Mouse (Mus musculus): ENCODE measurements around the gene Smoc2. TPM values are rescaled to one million over a fixed set of nuclear protein-coding genes. Genes with fewer than 3 reads are reported as not detected.

Gene Smoc2
- total and polyA plus RNA-seq, 3 experiments, result 36.5 to 55.4 (median 54.9) TPM

GRCm38 (mm10) chr17:14249595-14249994, 29.7 kb upstream of the Smoc2 start:
- Histone ChIP-seq H3K4me3 (no peak overlapping the region), H3K9ac (ENCODE audit: low read depth, low read length) (no peak overlapping the region), H3K27ac (no peak overlapping the region), H3K79me2 (replicated peaks; ENCODE audit: control insufficient read depth, insufficient read depth, low read length) (no peaks in the 10 kb centered on the region), H3K27me3 (ENCODE audit: control insufficient read depth, insufficient read depth, low read length) (no peaks in the 10 kb centered on the region), H3K36me3 (ENCODE audit: control insufficient read depth, insufficient read depth, low read length) (no peaks in the 10 kb centered on the region), H3K4me1 (ENCODE audit: control insufficient read depth, insufficient read depth, low read length) (no peaks in the 10 kb centered on the region; the same call in 1 of the 2 replicates)
- 39% methylated on average over 4 of the region's 4 CpGs for WGBS
- DNase-seq, result peak; percentile 66 to 70
- intact Hi-C loops (cut with DNase I), result no loop called here
- no peak for TF ChIP-seq CTCF (IDR thresholded peaks at IDR 0.05)
- TF ChIP-seq EP300 (IDR thresholded peaks at IDR 0.05; ENCODE audit: insufficient read depth, low read depth, low read length), result no peak
- no peak for TF ChIP-seq POLR2A (IDR thresholded peaks at IDR 0.05; ENCODE audit: insufficient read depth, low read depth, low read length)

- H3K36me3 ChIP-seq (ENCODE audit: control insufficient read depth, insufficient read depth, low read length), result no peaks in the 10 kb centered on the region
- no peak overlapping the region for H3K4me3 ChIP-seq
- H3K9ac ChIP-seq (ENCODE audit: low read depth, low read length), result no peak overlapping the region
- H3K4me1 ChIP-seq (ENCODE audit: control insufficient read depth, insufficient read depth, low read length), result no peaks in the 10 kb centered on the region
- WGBS, result 55% methylated on average over 8 of the region's 8 CpGs
- peak in 1 of 2 experiments; percentile 11 for DNase-seq
- intact Hi-C loops (cut with DNase I), result no loop called here
- H3K79me2 ChIP-seq (replicated peaks; ENCODE audit: control insufficient read depth, insufficient read depth, low read length), result no peaks in the 10 kb centered on the region
- H3K27me3 ChIP-seq (ENCODE audit: control insufficient read depth, insufficient read depth, low read length), result no peaks in the 10 kb centered on the region
- no peak for TF ChIP-seq EP300 (IDR thresholded peaks at IDR 0.05; ENCODE audit: insufficient read depth, low read depth, low read length)
- no peak for TF ChIP-seq CTCF (IDR thresholded peaks at IDR 0.05)
- TF ChIP-seq POLR2A (IDR thresholded peaks at IDR 0.05; ENCODE audit: insufficient read depth, low read depth, low read length), result no peak
- H3K27ac ChIP-seq, result no peak overlapping the region
These were observed 28.9 kb upstream of the Smoc2 start for GRCm38 (mm10) chr17:14250401-14250800.

GRCm38 (mm10) chr17:14252456-14252855, 26.9 kb upstream of the Smoc2 start:
- intact Hi-C loops (cut with DNase I), result no loop called here
- Histone ChIP-seq H3K27ac (no peak overlapping the region), H3K79me2 (replicated peaks; ENCODE audit: control insufficient read depth, insufficient read depth, low read length) (no peaks in the 10 kb centered on the region), H3K27me3 (ENCODE audit: control insufficient read depth, insufficient read depth, low read length) (no peaks in the 10 kb centered on the region), H3K36me3 (ENCODE audit: control insufficient read depth, insufficient read depth, low read length) (no peaks in the 10 kb centered on the region), H3K4me3 (no peak overlapping the region), H3K4me1 (ENCODE audit: control insufficient read depth, insufficient read depth, low read length) (no peaks in the 10 kb centered on the region), H3K9ac (ENCODE audit: low read depth, low read length) (no peak overlapping the region)
- peak; percentile 56 to 66 for DNase-seq
- 62% methylated on average over 7 of the region's 7 CpGs for WGBS
- no peak for TF ChIP-seq EP300 (IDR thresholded peaks at IDR 0.05; ENCODE audit: insufficient read depth, low read depth, low read length)
- no peak for TF ChIP-seq POLR2A (IDR thresholded peaks at IDR 0.05; ENCODE audit: insufficient read depth, low read depth, low read length)
- TF ChIP-seq CTCF (IDR thresholded peaks at IDR 0.05), result no peak

GRCm38 (mm10) chr17:14254616-14255015, 24.7 kb upstream of the Smoc2 start:
- intact Hi-C loops (cut with DNase I), result no loop called here
- DNase-seq, result peak; percentile 28 to 35
- Histone ChIP-seq H3K27ac (no peak overlapping the region; the same call in 1 of the 2 replicates), H3K36me3 (ENCODE audit: control insufficient read depth, insufficient read depth, low read length) (no peaks in the 10 kb centered on the region), H3K4me3 (no peak overlapping the region), H3K9ac (ENCODE audit: low read depth, low read length) (no peak overlapping the region), H3K27me3 (ENCODE audit: control insufficient read depth, insufficient read depth, low read length) (no peaks in the 10 kb centered on the region), H3K4me1 (ENCODE audit: control insufficient read depth, insufficient read depth, low read length) (no peaks in the 10 kb centered on the region), H3K79me2 (replicated peaks; ENCODE audit: control insufficient read depth, insufficient read depth, low read length) (no peaks in the 10 kb centered on the region)
- WGBS, result 63% methylated on average over 5 of the region's 5 CpGs
- TF ChIP-seq POLR2A (IDR thresholded peaks at IDR 0.05; ENCODE audit: insufficient read depth, low read depth, low read length) (no peak), CTCF (IDR thresholded peaks at IDR 0.05) (no peak), EP300 (IDR thresholded peaks at IDR 0.05; ENCODE audit: insufficient read depth, low read depth, low read length) (no peak)

GRCm38 (mm10) chr17:14257799-14258520, 21.3 kb upstream of the Smoc2 start:
- DNase-seq, result no peak
- no peaks in the 10 kb centered on the region for H3K36me3 ChIP-seq (ENCODE audit: control insufficient read depth, insufficient read depth, low read length)
- no peaks in the 10 kb centered on the region for H3K27me3 ChIP-seq (ENCODE audit: control insufficient read depth, insufficient read depth, low read length)
- H3K4me1 ChIP-seq (ENCODE audit: control insufficient read depth, insufficient read depth, low read length), result no peaks in the 10 kb centered on the region
- H3K79me2 ChIP-seq (replicated peaks; ENCODE audit: control insufficient read depth, insufficient read depth, low read length), result no peaks in the 10 kb centered on the region
- H3K27ac ChIP-seq, result no peak overlapping the region
- no peak overlapping the region for H3K4me3 ChIP-seq
- 65% methylated on average over 7 of the region's 7 CpGs for WGBS
- H3K9ac ChIP-seq (ENCODE audit: low read depth, low read length), result no peak overlapping the region
- intact Hi-C loops (cut with DNase I), result no loop called here
- TF ChIP-seq CTCF (IDR thresholded peaks at IDR 0.05), result no peak
- TF ChIP-seq POLR2A (IDR thresholded peaks at IDR 0.05; ENCODE audit: insufficient read depth, low read depth, low read length), result no peak
- TF ChIP-seq EP300 (IDR thresholded peaks at IDR 0.05; ENCODE audit: insufficient read depth, low read depth, low read length), result no peak

- 63% methylated on average over 6 of the region's 6 CpGs for WGBS
- Histone ChIP-seq H3K27me3 (ENCODE audit: control insufficient read depth, insufficient read depth, low read length) (no peaks in the 10 kb centered on the region), H3K79me2 (replicated peaks; ENCODE audit: control insufficient read depth, insufficient read depth, low read length) (no peaks in the 10 kb centered on the region), H3K9ac (ENCODE audit: low read depth, low read length) (no peak overlapping the region), H3K4me1 (ENCODE audit: control insufficient read depth, insufficient read depth, low read length) (no peaks in the 10 kb centered on the region; the same call in 1 of the 2 replicates), H3K27ac (no peak overlapping the region), H3K4me3 (no peak overlapping the region), H3K36me3 (ENCODE audit: control insufficient read depth, insufficient read depth, low read length) (no peaks in the 10 kb centered on the region)
- no peak for TF ChIP-seq POLR2A (IDR thresholded peaks at IDR 0.05; ENCODE audit: insufficient read depth, low read depth, low read length)
- TF ChIP-seq CTCF (IDR thresholded peaks at IDR 0.05), result no peak
- TF ChIP-seq EP300 (IDR thresholded peaks at IDR 0.05; ENCODE audit: insufficient read depth, low read depth, low read length), result no peak
- no peak for DNase-seq
- intact Hi-C loops (cut with DNase I), result no loop called here
These were observed 20.4 kb upstream of the Smoc2 start for GRCm38 (mm10) chr17:14258906-14259305.
